Mouse (Mus musculus): ENCODE measurements around the gene Dclk1. TPM values are rescaled to one million over a fixed set of nuclear protein-coding genes. Genes with fewer than 3 reads are reported as not detected.

Dclk1 gene
- polyA plus RNA-seq, 2 experiments, result 0.04 to 0.08 TPM

DNA sequence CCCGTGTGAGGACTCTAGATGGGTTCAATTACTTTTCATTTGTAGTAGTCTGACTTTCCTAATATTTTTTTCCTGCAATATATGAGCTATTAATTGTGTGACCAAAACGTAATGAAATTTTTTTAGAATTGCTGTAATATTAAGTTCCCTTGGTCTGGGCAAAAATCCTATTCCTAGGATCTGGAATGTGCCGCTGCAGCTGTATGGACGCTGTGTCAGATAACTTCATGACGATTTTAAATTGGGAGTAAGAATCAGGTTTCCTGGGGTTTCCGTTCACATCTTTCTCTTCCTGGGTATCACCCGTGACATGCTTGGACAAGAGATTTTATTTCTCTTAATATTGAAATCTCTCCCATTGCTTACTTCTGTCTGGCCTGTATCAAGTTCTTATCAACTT is 253.1 kb downstream of the Dclk1 start:
- DNase-seq (ENCODE audit: low read depth in 3 of 3, low spot score in 3 of 3) (no peak), ATAC-seq (ENCODE audit: insufficient read depth) (no peak)
- Histone ChIP-seq H3K36me3 (replicated peaks; ENCODE audit: control insufficient read depth, insufficient read depth, low read depth) (no peaks in the 10 kb centered on the region), H3K27ac (no peak overlapping the region), H3K4me2 (ENCODE audit: low read depth) (no peak overlapping the region), H3K4me3 (ENCODE audit: insufficient read depth in 1 of 2, low read depth in 2 of 2, low read length in 2 of 2) (no peak overlapping the region), H3K27me3 (ENCODE audit: control insufficient read depth, insufficient read depth, low read length) (no peaks in the 10 kb centered on the region), H3K9me3 (ENCODE audit: control insufficient read depth, low read length) (no peaks in the 10 kb centered on the region), H3K9ac (replicated peaks) (no peak overlapping the region), H3K4me1 (replicated peaks; ENCODE audit: control insufficient read depth in 2 of 2, insufficient read depth in 2 of 2, low read length in 1 of 2) (no peaks in the 10 kb centered on the region)
- 64% methylated on average over 7 of the region's 7 CpGs for WGBS (ENCODE audit: insufficient replicate concordance)
- TF ChIP-seq CTCF (IDR thresholded peaks at IDR 0.05; ENCODE audit: low read depth) (no peak), EP300 (IDR thresholded peaks at IDR 0.05; ENCODE audit: low read depth) (no peak)

DNA sequence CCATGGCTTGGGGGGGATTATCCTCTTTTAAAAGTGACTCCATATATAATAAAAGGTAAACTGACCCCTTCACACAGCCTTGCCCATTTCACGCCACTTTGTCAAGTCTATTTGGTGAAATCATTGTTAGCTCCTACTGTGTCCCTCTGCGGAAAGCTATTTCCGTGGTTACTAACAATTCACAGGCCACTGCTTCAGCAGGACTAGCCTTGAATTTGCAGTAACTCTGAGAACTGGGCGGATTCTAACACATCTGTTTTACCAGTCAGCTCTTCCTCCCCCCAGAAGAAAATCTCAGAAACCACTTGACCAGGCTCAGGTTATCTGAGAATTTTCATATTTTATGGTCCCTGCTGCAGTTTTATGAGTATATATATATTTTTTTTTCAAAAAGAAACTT is 253.7 kb downstream of the Dclk1 start:
- 51% methylated on average over 4 of the region's 4 CpGs for WGBS (ENCODE audit: insufficient replicate concordance)
- H3K27me3 ChIP-seq (ENCODE audit: control insufficient read depth, insufficient read depth, low read length), result no peaks in the 10 kb centered on the region
- no peak for TF ChIP-seq EP300 (IDR thresholded peaks at IDR 0.05; ENCODE audit: low read depth)
- no peak for TF ChIP-seq CTCF (IDR thresholded peaks at IDR 0.05; ENCODE audit: low read depth)
- H3K36me3 ChIP-seq (replicated peaks; ENCODE audit: control insufficient read depth, insufficient read depth, low read depth), result no peaks in the 10 kb centered on the region
- no peaks in the 10 kb centered on the region for H3K9me3 ChIP-seq (ENCODE audit: control insufficient read depth, low read length)
- no peak overlapping the region for H3K9ac ChIP-seq (replicated peaks)
- ATAC-seq (ENCODE audit: insufficient read depth), result no peak
- no peak overlapping the region for H3K27ac ChIP-seq
- DNase-seq (ENCODE audit: low read depth in 3 of 3, low spot score in 3 of 3), result no peak
- no peak overlapping the region for H3K4me2 ChIP-seq (ENCODE audit: low read depth)
- H3K4me1 ChIP-seq (replicated peaks; ENCODE audit: control insufficient read depth in 2 of 2, insufficient read depth in 2 of 2, low read length in 1 of 2), result no peaks in the 10 kb centered on the region
- no peak overlapping the region for H3K4me3 ChIP-seq (ENCODE audit: insufficient read depth in 1 of 2, low read depth in 2 of 2, low read length in 2 of 2)

- no peak for DNase-seq (ENCODE audit: low read depth in 3 of 3, low spot score in 3 of 3)
- H3K9ac ChIP-seq (replicated peaks), result no peak overlapping the region
Observed at GRCm38 (mm10) chr3:55496462-55496941, 254.3 kb downstream of the Dclk1 start.

GRCm38 (mm10) chr3:55499298-55499697 is 257.1 kb downstream of the Dclk1 start:
- WGBS (ENCODE audit: insufficient replicate concordance), result 67% methylated on average over 7 of the region's 7 CpGs
- Histone ChIP-seq H3K36me3 (replicated peaks; ENCODE audit: control insufficient read depth, insufficient read depth, low read depth) (no peaks in the 10 kb centered on the region), H3K4me3 (ENCODE audit: insufficient read depth in 1 of 2, low read depth in 2 of 2, low read length in 2 of 2) (no peak overlapping the region), H3K27me3 (ENCODE audit: control insufficient read depth, insufficient read depth, low read length) (no peaks in the 10 kb centered on the region), H3K9me3 (ENCODE audit: control insufficient read depth, low read length) (no peaks in the 10 kb centered on the region), H3K27ac (no peak overlapping the region), H3K4me1 (replicated peaks; ENCODE audit: control insufficient read depth in 2 of 2, insufficient read depth in 2 of 2, low read length in 1 of 2) (no peaks in the 10 kb centered on the region), H3K4me2 (ENCODE audit: low read depth) (no peak overlapping the region), H3K9ac (replicated peaks) (no peak overlapping the region)
- DNase-seq (ENCODE audit: low read depth in 3 of 3, low spot score in 3 of 3) (no peak), ATAC-seq (ENCODE audit: insufficient read depth) (no peak)
- TF ChIP-seq CTCF (IDR thresholded peaks at IDR 0.05; ENCODE audit: low read depth) (no peak), EP300 (IDR thresholded peaks at IDR 0.05; ENCODE audit: low read depth) (no peak)

More at GRCm38 (mm10) chr3:55496462-55496941, 254.3 kb downstream of the Dclk1 start:
- WGBS (ENCODE audit: insufficient replicate concordance), result 67% methylated on average over 9 of the region's 9 CpGs
- Histone ChIP-seq H3K4me2 (ENCODE audit: low read depth) (no peak overlapping the region), H3K4me1 (replicated peaks; ENCODE audit: control insufficient read depth in 2 of 2, insufficient read depth in 2 of 2, low read length in 1 of 2) (no peaks in the 10 kb centered on the region), H3K27me3 (ENCODE audit: control insufficient read depth, insufficient read depth, low read length) (no peaks in the 10 kb centered on the region), H3K9me3 (ENCODE audit: control insufficient read depth, low read length) (no peaks in the 10 kb centered on the region), H3K4me3 (ENCODE audit: insufficient read depth in 1 of 2, low read depth in 2 of 2, low read length in 2 of 2) (no peak overlapping the region), H3K36me3 (replicated peaks; ENCODE audit: control insufficient read depth, insufficient read depth, low read depth) (no peaks in the 10 kb centered on the region), H3K27ac (no peak overlapping the region)
- no peak for ATAC-seq (ENCODE audit: insufficient read depth)
- TF ChIP-seq EP300 (IDR thresholded peaks at IDR 0.05; ENCODE audit: low read depth) (no peak), CTCF (IDR thresholded peaks at IDR 0.05; ENCODE audit: low read depth) (no peak)

DNA sequence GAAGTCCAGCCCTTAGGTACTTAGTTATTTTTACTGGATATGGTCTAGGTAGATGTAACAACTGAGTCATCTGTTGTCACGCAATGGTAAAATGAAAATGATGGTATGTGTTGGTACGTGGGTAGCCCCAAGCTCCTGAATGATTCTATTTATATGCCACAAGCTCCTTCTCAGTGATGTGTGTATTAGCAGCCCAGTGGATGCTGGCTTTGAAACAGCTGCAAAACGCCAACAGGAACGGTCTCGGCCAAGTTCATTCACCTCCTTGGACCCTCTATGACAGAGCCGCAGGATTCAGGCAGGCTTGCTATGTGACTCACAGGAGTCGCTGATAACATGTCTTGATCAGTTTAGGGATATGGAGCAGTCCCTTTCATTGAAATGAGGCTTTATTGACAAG is 268.0 kb downstream of the Dclk1 start:
- no peak for DNase-seq (ENCODE audit: low read depth in 3 of 3, low spot score in 3 of 3)
- Histone ChIP-seq H3K27ac (no peak overlapping the region), H3K27me3 (ENCODE audit: control insufficient read depth, insufficient read depth, low read length) (no peaks in the 10 kb centered on the region), H3K36me3 (replicated peaks; ENCODE audit: control insufficient read depth, insufficient read depth, low read depth) (no peaks in the 10 kb centered on the region), H3K9me3 (ENCODE audit: control insufficient read depth, low read length) (no peaks in the 10 kb centered on the region), H3K4me1 (replicated peaks; ENCODE audit: control insufficient read depth in 2 of 2, insufficient read depth in 2 of 2, low read length in 1 of 2) (no peaks in the 10 kb centered on the region), H3K4me3 (ENCODE audit: insufficient read depth in 1 of 2, low read depth in 2 of 2, low read length in 2 of 2) (no peak overlapping the region), H3K9ac (replicated peaks) (no peak overlapping the region), H3K4me2 (ENCODE audit: low read depth) (no peak overlapping the region)
- no peak for ATAC-seq (ENCODE audit: insufficient read depth)
- WGBS (ENCODE audit: insufficient replicate concordance), result 66% methylated on average over 7 of the region's 7 CpGs
- TF ChIP-seq CTCF (IDR thresholded peaks at IDR 0.05; ENCODE audit: low read depth) (no peak), EP300 (IDR thresholded peaks at IDR 0.05; ENCODE audit: low read depth) (no peak)

Measured in liver, embryonic 14.5 days (tissue).